Mouse (Mus musculus): ENCODE results near the gene Eif3b. TPM values are rescaled to one million over a fixed set of nuclear protein-coding genes. Genes with fewer than 3 reads are reported as not detected.

Gene Eif3b
- polyA plus RNA-seq, 2 experiments: 119 to 145 TPM

GRCm38 (mm10) chr5:140396166-140396940 lies 22.8 kb upstream of the Eif3b start:
- 58% methylated on average over 8 of the region's 8 CpGs for WGBS
- TF ChIP-seq POLR2A (IDR thresholded peaks at IDR 0.05; ENCODE audit: borderline replicate concordance, extremely low read depth, insufficient read depth, insufficient read length): no peak
- no peak overlapping the region for H3K4me2 ChIP-seq (replicated peaks; ENCODE audit: low read depth, low read length, severe bottlenecking)
- DNase-seq (ENCODE audit: low spot score) (no peak), ATAC-seq (ENCODE audit: low FRiP score, low read depth) (no peak)
- H3K9me3 ChIP-seq (ENCODE audit: control insufficient read depth, low read length): no peaks in the 10 kb centered on the region
- H3K4me3 ChIP-seq (replicated peaks; ENCODE audit: low read length): no peak overlapping the region
- H3K27me3 ChIP-seq (ENCODE audit: control insufficient read depth, insufficient read depth, low read length): no peaks in the 10 kb centered on the region
- H3K4me1 ChIP-seq (ENCODE audit: control insufficient read depth, insufficient read depth, low read length): no peaks in the 10 kb centered on the region
- no peak overlapping the region for H3K27ac ChIP-seq (replicated peaks; ENCODE audit: low read depth, low read length)
- no peaks in the 10 kb centered on the region for H3K36me3 ChIP-seq (ENCODE audit: control insufficient read depth, insufficient read depth, low read length)
- H3K9ac ChIP-seq (ENCODE audit: low read depth, low read length, severe bottlenecking): no peak overlapping the region

- Histone ChIP-seq H3K27ac (replicated peaks; ENCODE audit: low read depth, low read length) (no peak overlapping the region), H3K36me3 (ENCODE audit: control insufficient read depth, insufficient read depth, low read length) (no peaks in the 10 kb centered on the region), H3K27me3 (ENCODE audit: control insufficient read depth, insufficient read depth, low read length) (no peaks in the 10 kb centered on the region), H3K4me3 (replicated peaks; ENCODE audit: low read length) (no peak overlapping the region), H3K4me1 (ENCODE audit: control insufficient read depth, insufficient read depth, low read length) (0 out of 2 replicates have a peak, but pooled peaks cover 2% of the 10 kb centered on the region), H3K4me2 (replicated peaks; ENCODE audit: low read depth, low read length, severe bottlenecking) (no peak overlapping the region), H3K9me3 (ENCODE audit: control insufficient read depth, low read length) (peaks cover 4% of the 10 kb centered on the region; the same call in 1 of the 2 replicates), H3K9ac (ENCODE audit: low read depth, low read length, severe bottlenecking) (no peak overlapping the region)
- 64% methylated on average over 4 of the region's 4 CpGs for WGBS
- DNase-seq (ENCODE audit: low spot score) (peak; percentile 38), ATAC-seq (ENCODE audit: low FRiP score, low read depth) (no peak)
- no peak for TF ChIP-seq POLR2A (IDR thresholded peaks at IDR 0.05; ENCODE audit: borderline replicate concordance, extremely low read depth, insufficient read depth, insufficient read length)
Observed at GRCm38 (mm10) chr5:140402640-140403270, 16.4 kb upstream of the Eif3b start.

DNA sequence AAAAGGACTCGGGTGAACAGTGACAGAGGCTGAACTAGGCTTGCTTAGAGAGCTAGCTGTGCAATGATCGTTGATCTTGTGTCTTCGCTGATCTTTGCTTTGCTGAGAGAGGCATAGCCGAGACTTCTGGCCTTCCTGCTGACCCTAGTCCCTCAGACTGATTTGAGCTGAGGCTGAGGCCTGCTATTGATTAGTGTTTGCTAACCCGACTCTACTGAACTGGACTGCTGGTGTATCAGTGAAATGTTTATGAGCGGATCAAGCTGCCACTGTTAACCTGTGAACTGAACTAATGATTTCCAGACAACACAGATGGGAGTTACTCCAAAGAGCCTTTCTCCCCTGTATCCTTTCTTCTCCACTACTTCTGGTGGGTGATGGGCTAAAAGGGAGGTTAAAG lies 14.0 kb upstream of the Eif3b start:
- Histone ChIP-seq H3K36me3 (ENCODE audit: control insufficient read depth, insufficient read depth, low read length) (no peaks in the 10 kb centered on the region), H3K27ac (replicated peaks; ENCODE audit: low read depth, low read length) (no peak overlapping the region), H3K4me2 (replicated peaks; ENCODE audit: low read depth, low read length, severe bottlenecking) (no peak overlapping the region), H3K9ac (ENCODE audit: low read depth, low read length, severe bottlenecking) (no peak overlapping the region), H3K9me3 (ENCODE audit: control insufficient read depth, low read length) (peaks cover 4% of the 10 kb centered on the region; the same call in 1 of the 2 replicates), H3K4me1 (ENCODE audit: control insufficient read depth, insufficient read depth, low read length) (0 out of 2 replicates have a peak, but pooled peaks cover 2% of the 10 kb centered on the region), H3K4me3 (replicated peaks; ENCODE audit: low read length) (no peak overlapping the region), H3K27me3 (ENCODE audit: control insufficient read depth, insufficient read depth, low read length) (no peaks in the 10 kb centered on the region)
- no peak for DNase-seq (ENCODE audit: low spot score)
- TF ChIP-seq POLR2A (IDR thresholded peaks at IDR 0.05; ENCODE audit: borderline replicate concordance, extremely low read depth, insufficient read depth, insufficient read length): no peak
- WGBS: 23% methylated on average over 6 of the region's 6 CpGs
- peak; percentile 26; the same call in 1 of the 2 replicates for ATAC-seq (ENCODE audit: low FRiP score, low read depth)

DNA sequence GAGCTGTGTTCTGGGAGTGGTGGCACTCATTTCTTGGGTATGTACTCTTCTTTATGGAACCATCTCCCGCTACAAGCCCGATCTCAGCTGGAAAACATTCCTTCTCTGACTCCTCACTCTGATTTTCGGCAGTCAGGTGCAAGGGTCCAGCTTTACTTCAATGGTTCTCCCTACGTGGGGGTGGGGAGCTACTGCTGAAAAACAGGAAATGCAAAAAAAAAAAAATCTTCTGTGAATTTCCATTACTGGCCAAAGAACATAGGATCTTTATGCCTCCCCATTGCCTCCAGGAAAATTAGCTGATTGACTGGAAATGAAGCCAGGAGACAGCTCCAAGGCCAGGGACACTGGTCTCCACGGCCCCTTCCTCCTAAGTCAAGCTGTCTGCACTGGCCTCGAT lies 12.5 kb upstream of the Eif3b start:
- peaks cover 4% of the 10 kb centered on the region; the same call in 1 of the 2 replicates for H3K9me3 ChIP-seq (ENCODE audit: control insufficient read depth, low read length)
- no peaks in the 10 kb centered on the region for H3K36me3 ChIP-seq (ENCODE audit: control insufficient read depth, insufficient read depth, low read length)
- no peak for DNase-seq (ENCODE audit: low spot score)
- 55% methylated on average over 6 of the region's 6 CpGs for WGBS
- no peak overlapping the region for H3K27ac ChIP-seq (replicated peaks; ENCODE audit: low read depth, low read length)
- no peak for TF ChIP-seq POLR2A (IDR thresholded peaks at IDR 0.05; ENCODE audit: borderline replicate concordance, extremely low read depth, insufficient read depth, insufficient read length)
- 0 out of 2 replicates have a peak, but pooled peaks cover 2% of the 10 kb centered on the region for H3K4me1 ChIP-seq (ENCODE audit: control insufficient read depth, insufficient read depth, low read length)
- ATAC-seq (ENCODE audit: low FRiP score, low read depth): no peak
- H3K9ac ChIP-seq (ENCODE audit: low read depth, low read length, severe bottlenecking): no peak overlapping the region
- no peaks in the 10 kb centered on the region for H3K27me3 ChIP-seq (ENCODE audit: control insufficient read depth, insufficient read depth, low read length)
- H3K4me2 ChIP-seq (replicated peaks; ENCODE audit: low read depth, low read length, severe bottlenecking): no peak overlapping the region
- H3K4me3 ChIP-seq (replicated peaks; ENCODE audit: low read length): no peak overlapping the region

GRCm38 (mm10) chr5:140408801-140409200 lies 10.3 kb upstream of the Eif3b start:
- Histone ChIP-seq H3K27ac (replicated peaks; ENCODE audit: low read depth, low read length) (no peak overlapping the region), H3K9ac (ENCODE audit: low read depth, low read length, severe bottlenecking) (no peak overlapping the region), H3K4me2 (replicated peaks; ENCODE audit: low read depth, low read length, severe bottlenecking) (no peak overlapping the region), H3K27me3 (ENCODE audit: control insufficient read depth, insufficient read depth, low read length) (no peaks in the 10 kb centered on the region), H3K36me3 (ENCODE audit: control insufficient read depth, insufficient read depth, low read length) (no peaks in the 10 kb centered on the region), H3K9me3 (ENCODE audit: control insufficient read depth, low read length) (peaks cover 3% of the 10 kb centered on the region; the same call in 1 of the 2 replicates), H3K4me1 (ENCODE audit: control insufficient read depth, insufficient read depth, low read length) (no peaks in the 10 kb centered on the region), H3K4me3 (replicated peaks; ENCODE audit: low read length) (no peak overlapping the region)
- no peak for TF ChIP-seq POLR2A (IDR thresholded peaks at IDR 0.05; ENCODE audit: borderline replicate concordance, extremely low read depth, insufficient read depth, insufficient read length)
- DNase-seq (ENCODE audit: low spot score) (no peak), ATAC-seq (ENCODE audit: low FRiP score, low read depth) (no peak)
